Mouse (Mus musculus): Measurements from ENCODE around the gene Cdk19.

- no peak for TF ChIP-seq CTCF (IDR thresholded peaks at IDR 0.05; ENCODE audit: insufficient read depth, low read depth, low read length)
- TF ChIP-seq POLR2A (IDR thresholded peaks at IDR 0.05; ENCODE audit: insufficient read depth, low read depth, low read length) = no peak
Measured at GRCm38 (mm10) chr10:40489086-40489796, 149.9 kb downstream of the Cdk19 start.
